Mouse (Mus musculus): Measurements from ENCODE around the gene Paqr9. TPM values are rescaled to one million over a fixed set of nuclear protein-coding genes. Genes with fewer than 3 reads are reported as not detected.

Gene Paqr9
- total RNA-seq, 2 experiments from 2014 or later = under 0.01 to 0.04 TPM

DNA sequence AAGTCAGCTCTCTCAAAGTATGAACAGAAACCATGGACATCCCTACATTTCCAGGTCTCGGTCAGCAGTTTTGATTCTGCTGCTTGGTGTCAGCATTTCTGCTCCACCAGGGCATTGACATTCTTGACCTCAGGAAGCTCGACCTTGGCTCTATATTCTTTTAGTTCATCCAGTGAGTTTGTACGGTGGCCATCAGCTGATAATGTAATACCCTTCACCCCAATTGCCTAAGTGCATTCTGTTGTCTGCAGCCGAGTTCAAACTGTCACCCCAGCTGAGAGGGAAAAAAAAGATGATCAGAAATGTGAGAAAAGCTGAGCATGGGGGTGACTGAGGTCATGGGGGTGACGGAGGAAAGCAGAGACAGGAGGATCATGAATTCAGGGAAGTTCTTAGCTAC lies 13.1 kb downstream of the Paqr9 start:
- ATAC-seq (replicated peaks; ENCODE audit: poor library complexity, severe bottlenecking) = no peak

DNA sequence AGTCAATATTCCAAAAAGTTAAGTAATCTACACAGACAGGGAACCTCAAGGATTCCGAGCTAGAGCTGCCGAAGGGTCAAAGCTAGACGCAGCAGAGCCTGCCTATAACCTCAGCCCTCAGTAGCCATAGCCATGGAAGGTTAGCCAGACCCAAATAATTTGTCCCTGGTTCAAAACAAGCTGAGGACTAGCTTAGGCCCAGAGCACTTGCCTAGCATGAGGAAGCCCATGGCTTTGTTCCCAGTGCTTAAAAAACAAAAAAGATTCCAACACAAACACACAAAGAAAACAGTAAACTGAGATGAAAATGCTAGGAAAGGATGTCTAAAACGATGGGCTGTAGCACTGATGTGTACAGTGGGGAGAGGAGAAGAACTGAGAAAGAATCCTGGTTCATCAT lies 14.7 kb downstream of the Paqr9 start:
- ATAC-seq (replicated peaks; ENCODE audit: poor library complexity, severe bottlenecking) = no peak

DNA sequence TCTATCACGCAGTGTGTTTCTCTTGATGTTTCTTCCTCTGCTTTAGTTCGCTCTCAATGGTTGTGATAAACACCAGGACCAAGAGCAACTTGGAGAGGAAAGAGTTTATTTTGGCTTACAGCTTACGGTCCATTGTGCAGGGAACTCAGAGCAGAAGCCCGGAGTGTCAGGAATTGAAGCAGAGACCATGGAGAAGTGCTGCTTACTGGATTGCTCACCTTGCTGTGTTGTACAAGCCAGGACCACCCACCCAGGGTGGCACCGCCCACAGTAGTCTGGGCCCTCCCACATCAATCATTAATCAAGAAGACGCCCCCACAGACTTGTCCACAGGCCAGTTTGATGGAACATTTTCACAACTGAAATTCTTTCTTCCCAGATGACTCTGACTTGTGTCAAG lies 18.0 kb downstream of the Paqr9 start:
- no peak for ATAC-seq (replicated peaks; ENCODE audit: poor library complexity, severe bottlenecking)

DNA sequence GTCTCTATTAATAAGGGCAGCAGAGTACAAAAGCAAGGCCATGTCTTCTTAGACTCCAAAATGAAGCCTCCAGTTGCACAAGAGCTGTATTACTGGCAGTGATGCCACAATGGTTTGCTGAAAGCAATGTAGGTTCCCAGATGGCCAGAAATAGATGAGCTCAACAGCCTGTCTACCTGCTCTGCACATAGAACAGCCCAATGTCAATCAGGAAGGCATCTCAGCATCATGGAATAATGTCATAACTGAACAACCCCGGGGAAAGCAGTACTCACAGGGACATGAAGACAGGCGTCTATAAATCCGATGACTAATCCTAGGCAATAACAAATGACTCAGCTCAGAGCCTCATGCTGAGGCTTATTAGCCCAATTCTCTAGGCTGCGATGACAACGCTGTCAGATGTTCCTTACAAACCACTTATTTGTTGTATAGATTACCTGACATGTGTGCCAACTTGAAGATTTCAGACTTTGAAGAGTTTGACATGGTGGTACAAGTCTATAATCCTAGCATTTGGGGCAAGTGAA lies 19.0 kb downstream of the Paqr9 start:
- no peak for ATAC-seq (replicated peaks; ENCODE audit: poor library complexity, severe bottlenecking)

DNA sequence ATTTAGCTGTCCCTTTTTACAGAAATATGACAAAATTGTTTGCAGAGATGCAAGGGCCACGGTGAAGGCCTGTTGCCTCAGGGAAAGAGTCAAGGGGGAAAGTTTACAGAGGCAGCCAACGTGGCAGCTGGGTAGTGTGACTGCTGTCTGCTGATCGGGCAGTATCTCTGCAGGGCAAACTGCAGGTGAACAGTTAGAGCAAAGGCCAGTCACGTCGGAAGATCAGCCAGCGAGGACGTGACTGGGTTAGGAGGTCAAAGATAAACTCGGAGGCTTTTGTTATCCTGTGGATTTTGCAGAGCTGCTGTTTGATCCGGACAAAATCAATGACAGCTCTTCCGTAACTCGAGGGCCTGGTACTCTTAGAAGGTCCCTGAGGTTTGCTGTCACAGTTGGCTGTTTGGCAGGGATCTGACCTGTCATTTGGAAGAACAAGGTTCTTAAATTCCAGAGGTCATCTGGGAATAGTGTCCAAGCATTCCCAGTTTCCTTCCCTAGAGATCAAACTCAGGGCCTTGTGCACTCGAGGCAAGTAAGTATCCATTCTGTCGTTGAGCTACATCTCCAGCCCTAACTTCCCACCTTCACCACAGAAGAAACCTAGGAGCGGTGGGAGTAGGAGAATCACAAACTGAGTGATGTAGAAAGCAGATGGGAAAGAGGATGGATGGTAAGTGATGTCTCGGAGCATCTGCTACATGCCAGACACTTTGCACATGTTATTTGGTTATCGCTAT lies 21.7 kb downstream of the Paqr9 start:
- ATAC-seq (replicated peaks; ENCODE audit: poor library complexity, severe bottlenecking) = no peak

DNA sequence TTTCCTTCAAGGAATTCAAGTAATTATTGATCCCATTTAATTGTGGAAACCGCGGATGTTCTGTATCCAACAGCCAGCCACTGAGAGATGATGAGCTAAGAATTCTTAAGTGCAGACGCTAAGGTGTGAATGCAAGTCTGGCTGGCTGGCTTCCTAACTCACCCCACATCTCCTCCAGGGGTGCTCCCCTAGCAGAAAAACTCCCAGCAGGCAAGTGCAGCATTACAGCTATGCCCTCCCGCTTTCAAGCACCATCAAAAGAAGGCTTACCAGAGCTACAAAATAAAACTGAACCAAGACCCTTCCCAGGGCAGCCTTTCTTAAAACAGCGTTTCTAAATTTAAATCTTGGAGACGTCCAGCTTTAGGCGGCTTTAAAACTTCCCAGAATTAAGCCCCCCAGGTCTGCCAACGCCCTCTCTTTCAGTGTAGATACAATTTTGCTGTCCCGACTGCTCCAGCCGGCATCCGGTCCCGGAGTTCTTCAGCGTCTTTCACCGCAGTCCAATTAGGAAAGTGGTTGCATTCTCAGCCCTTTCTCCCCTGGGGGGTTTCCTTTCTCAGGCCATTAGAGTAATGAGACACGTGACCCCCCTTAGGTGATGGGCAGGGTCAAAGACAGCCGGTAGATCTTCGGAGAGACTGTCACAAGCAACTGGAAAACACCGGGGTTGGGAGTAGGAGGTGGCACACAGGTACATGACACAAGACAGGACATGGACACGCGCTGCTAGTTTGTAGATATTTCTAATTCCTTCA lies 22.5 kb downstream of the Paqr9 start:
- no peak for ATAC-seq (replicated peaks; ENCODE audit: poor library complexity, severe bottlenecking)

DNA sequence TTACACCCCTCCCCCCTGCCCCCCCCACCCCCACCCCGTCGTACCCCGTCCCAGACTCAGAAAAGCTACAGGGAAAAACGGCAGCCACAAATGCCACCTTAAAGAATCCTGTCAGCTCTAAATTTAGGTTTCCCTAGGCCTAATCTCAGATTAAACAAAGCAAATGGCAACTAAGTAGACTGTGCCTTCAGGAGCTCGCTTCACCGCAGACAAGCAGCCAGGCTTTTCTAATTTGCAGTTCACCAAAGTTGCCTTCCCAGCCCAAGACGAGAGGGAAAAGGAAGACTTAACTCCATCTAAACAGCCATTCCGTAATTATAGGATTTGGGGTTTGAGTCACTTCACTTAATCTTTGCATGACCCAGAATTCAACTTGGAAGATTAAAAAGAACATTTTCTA lies 23.1 kb downstream of the Paqr9 start:
- ATAC-seq (replicated peaks; ENCODE audit: poor library complexity, severe bottlenecking) = no peak

DNA sequence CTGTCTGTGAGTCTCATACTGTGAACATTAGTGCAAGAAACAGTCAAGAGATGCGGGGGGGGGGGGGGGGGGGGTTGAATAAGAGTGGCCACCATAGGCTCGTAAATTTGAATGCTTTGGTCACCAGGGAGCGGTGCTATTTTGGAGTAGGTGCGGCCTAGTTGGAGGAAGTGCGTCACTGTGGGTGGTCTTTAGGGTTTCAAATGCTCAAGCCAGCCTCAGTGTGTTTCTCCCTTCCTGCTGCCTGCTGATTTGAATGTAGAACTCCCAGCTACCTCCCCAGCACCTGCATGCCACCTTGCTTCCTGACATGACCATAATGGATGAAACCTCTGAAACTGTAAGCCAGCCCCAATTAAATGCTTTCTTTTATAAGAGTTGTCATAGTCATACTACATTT lies 26.6 kb downstream of the Paqr9 start:
- no peak for ATAC-seq (replicated peaks; ENCODE audit: poor library complexity, severe bottlenecking)

DNA sequence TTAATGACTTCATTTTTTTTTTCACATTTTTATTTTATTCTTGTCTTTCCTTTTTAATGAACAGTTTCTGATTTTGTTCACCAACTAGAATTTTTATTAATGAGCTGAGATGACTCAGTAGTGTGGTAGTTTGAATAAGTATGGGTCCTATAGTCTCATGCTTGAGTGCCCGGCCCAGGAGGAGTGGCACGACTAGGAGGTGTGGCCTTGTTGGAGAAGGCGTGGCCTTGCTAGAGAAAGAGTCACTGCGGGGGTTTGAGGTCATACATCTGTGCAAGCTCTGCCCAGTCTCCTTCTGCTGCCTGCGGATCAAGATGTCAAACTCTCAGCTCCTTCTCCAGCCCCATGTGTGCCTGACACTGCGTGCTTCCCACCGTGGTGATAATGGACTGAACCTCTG lies 28.6 kb downstream of the Paqr9 start:
- no peak for ATAC-seq (replicated peaks; ENCODE audit: poor library complexity, severe bottlenecking)

DNA sequence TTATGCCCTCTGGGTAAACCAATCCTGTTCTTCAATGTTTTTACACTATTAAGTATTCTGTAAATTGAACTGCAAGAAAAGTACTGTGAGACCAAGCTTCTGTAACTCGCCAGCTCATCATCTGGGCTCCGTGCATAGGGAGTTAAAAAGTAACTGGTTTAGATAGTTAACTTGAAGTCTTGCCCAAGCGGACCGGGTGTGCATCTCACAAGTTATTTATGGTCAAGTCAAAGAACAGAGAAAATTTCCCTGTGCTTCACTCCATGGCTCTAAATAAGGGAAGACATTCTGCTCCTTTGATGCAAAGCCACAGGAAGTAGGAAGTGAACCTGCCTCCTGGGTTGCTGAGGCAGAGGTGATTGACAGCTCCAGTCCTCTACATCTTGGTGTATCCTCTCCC lies 34.8 kb downstream of the Paqr9 start:
- ATAC-seq (replicated peaks; ENCODE audit: poor library complexity, severe bottlenecking) = no peak

DNA sequence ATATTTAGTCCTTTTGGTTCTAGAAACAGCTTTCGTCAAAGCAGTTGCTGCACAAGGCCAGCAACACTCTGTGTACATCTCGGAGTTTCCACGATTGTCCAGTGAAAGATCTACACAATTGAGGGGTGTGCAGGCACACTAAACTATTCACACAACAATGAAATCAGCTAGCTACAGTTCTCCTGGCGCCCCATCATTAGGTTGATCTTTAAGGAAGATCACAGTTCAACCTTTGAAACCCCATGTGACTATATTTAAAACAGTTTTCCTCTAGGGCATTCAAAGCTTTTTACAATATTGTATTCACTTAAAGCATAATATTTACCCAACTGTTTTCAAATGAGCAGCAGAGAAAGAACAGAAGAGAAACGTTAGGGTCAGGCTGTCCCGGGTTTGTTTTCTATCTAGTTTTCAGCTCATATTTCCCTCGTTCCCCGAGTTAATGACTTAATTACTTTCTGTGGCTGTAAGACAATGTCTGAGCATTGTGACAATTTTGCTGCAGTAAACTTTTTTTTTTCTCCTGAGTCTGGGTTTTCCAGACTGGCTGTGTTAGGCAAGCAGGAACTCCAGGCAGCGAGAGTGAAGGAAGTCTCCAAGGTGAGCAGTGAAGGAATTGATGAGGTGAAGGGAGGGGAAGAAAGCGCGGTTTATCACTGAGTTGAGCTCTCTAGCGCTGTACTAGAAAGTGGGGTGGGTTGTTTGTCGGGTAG lies 38.2 kb downstream of the Paqr9 start:
- no peak for ATAC-seq (replicated peaks; ENCODE audit: poor library complexity, severe bottlenecking)

DNA sequence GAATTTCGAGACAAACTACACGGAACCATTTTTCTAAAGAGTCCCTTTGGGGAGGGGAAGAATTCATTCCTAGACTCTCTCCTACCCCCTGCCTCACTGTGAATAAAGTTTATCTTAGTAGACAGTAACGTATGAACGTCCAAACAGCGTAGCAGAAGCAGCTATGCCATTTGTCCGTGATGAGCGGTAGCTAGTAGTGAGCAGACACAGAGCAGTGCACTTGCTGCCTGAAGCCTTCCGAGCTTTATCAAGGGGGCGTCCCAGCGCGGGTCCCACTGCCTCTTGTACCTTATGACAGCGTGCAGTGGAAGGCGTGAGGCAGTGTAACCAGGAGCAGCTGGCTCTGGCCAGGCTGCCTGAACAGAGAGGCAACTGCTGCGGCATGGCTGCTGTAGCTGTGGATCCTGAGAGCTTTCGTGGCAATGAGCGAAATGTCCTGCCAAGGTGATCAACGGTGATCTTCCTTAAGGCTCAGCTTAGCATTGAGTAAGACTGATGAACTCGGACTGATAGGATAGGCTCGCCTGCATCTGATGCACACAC lies 38.8 kb downstream of the Paqr9 start:
- no peak for ATAC-seq (replicated peaks; ENCODE audit: poor library complexity, severe bottlenecking)

DNA sequence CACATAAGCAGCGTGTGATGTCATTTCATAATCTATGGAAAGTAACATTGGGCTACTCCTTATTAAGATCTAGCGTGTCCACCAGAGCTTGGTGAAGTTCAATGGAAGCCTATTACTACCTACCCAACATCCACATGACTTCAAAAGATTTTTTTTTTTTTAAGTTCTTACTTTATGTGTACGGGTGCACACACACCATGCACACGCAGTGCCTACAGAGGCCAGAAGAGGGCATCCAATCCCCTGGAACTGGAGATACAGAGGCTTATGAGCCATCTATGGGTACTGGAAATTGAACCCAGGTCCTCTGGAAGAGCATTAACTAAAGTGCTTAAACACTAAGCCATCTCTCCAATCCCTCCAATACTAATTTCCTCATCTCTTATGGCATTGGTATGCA lies 39.9 kb downstream of the Paqr9 start:
- ATAC-seq (replicated peaks; ENCODE audit: poor library complexity, severe bottlenecking) = no peak; the same call in 1 of the 2 replicates

DNA sequence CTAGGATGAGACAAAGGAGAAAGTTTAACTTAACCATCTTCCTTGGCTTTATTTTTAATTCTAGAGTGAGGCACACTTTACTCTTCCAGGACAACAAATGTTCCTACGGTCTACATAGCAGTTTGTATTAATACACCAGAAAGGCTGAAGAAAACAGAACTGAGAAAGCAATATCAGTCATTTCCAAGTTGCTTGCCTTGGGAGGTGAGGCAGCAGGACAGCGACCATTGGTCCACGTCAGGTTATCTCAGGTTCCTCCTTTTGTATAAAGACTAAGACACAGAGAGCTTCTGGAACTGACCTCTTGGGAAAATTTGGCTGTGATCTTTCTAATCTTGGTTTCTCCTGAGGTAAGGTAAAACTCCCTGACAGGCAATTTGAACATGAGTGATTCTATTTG lies 43.4 kb downstream of the Paqr9 start:
- ATAC-seq (replicated peaks; ENCODE audit: poor library complexity, severe bottlenecking) = no peak

DNA sequence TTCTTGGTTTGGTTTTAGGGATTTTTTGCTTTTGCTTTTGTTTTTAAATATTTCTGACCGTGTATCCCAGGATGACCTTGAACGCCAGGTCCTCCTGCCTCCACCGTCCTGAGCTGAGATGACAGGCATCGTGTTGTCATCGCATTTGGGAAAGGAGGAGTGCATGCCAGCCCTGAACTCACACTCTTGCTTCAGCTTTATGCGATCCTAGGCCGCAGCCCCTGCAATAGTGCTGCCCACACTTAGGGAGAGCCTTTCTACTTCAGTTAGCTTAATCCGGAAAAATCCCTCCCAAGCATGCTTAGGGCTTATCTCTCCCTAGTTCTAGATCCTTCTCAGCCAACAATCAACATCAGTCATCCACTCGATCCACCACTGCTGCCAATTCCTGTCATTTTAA lies 43.9 kb downstream of the Paqr9 start:
- ATAC-seq (replicated peaks; ENCODE audit: poor library complexity, severe bottlenecking) = no peak

DNA sequence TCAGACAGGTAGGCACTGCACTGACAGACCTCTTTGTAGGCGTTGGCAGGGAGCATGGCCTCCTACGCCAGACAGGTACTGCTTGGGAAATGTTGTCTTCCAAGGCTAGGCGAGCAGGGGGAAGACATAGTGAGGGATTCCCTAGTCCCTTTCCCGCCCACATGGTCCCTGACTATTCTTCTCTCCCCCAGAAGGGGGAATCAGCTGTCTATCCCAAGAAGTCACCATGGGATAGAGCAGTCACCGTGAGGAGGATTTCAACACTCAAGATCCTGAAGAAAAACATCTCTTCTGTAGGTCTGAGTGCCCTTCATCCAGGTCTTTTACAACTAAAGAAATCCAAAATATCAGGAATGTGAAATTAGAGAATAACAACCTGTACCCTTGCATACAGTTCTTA lies 47.7 kb downstream of the Paqr9 start:
- ATAC-seq (replicated peaks; ENCODE audit: poor library complexity, severe bottlenecking) = no peak

DNA sequence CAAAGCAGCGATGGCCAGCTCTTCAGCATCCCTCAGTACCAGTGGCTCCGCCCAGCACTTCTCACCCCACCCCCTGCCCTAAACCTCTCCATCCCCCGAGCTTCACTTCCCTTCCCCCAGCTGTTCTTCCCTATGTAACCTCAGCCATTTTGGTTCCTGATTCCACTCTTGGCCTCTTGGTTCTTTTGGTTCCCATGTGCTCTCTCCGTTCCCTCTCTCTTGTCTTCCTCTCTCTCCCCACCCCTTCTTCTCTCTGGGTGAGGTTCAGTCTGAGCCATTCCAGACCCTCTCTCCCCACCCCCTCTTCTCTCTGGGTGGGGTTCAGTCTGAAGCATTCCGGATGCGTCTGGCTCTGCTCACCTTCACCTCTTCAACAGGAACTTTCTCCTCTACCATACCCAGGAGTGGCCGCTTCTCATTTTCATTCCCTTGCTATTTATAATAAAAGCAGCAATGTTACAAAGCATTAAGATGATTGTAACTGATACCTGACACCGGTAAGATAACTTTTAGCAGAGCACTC lies 52.9 kb downstream of the Paqr9 start:
- ATAC-seq (replicated peaks; ENCODE audit: poor library complexity, severe bottlenecking) = no peak

DNA sequence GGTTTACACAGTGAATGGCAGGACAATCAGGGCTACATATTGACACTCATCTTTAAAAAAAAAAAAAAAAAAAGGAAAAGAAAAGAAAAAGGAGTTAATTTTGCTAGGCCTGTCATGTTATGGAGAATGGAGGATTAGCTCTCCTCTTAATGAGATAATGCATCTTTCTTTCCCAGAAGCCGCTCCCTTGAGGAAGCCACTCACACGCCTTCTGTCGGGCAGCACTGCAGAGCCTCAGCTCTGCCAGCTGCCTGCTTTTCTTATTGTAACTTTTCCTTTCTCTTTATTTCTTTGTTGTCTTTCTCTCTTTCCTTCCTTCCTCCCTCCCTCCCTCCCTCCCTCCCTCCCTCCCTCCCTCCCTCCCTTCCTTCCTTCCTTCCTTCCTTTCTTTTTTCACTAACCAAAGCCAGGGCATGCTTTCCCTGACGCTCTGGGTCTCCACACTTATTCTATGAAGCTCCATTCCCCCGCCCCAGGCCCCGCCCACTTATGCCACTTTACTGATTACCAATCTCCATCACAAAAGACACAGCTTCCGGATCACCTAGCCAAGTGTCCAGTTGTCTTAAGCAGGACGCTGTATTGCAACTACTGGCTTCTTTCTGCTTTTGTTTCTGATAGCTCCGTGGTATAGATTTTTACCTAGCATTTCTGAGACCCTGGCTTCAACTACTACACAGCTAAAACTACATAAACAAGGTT lies 54.1 kb downstream of the Paqr9 start:
- no peak for ATAC-seq (replicated peaks; ENCODE audit: poor library complexity, severe bottlenecking)

DNA sequence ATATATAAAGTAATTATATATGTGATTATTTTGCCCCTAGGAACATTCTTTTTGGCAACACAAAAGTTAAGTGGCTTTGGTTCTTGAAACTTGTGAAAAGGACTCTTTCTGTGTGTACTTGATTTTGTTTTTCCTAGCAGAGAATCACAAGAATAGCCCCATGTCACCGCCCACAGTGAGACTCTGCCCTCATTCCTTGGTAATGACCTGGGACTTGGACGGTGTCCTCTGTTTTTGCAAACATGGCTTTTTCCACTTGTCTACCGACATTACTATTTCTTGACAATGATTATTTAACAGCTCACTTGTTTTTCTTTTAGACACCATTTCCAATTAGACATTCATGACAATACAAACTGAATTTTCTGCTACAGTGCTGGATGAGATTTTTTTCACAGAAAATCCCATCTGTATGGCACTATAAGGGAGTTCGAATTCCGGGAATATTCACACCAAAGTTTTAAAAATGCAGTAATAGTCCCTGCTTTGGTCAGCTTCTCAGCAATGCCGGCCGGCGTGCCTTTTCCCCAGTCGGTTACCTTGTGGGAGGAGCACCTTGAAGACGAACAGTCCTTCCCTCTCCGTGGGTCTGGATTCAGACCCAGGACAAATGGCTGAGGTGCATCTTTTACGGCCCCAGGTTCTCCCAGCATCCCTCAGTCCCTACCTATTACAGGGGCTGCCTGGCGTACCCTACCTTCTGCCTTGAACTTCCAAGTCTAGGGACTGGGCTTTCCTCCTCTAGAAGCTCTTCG lies 55.6 kb downstream of the Paqr9 start:
- no peak for ATAC-seq (replicated peaks; ENCODE audit: poor library complexity, severe bottlenecking)

All from granulocyte monocyte progenitor cell, adult 5-6 weeks (primary cell).